Mouse (Mus musculus) midbrain, embryonic 12.5 days (tissue): Measurements from ENCODE around the gene Nup160. TPM values are rescaled to one million over a fixed set of nuclear protein-coding genes. Genes with fewer than 3 reads are reported as not detected.

Experiments used
- ATAC-seq: fragments of 200-750 bp; cut with Nextera tagmentation; 2 replicates; pipeline ENCODE4 v1.8.0; 2017; ENCODE audit warnings: low read depth, moderate TSS enrichment, moderate library complexity; ENCODE audit not compliant: low FRiP score
- H3K27ac ChIP-seq: fragments of 300-500 bp; sonication (generic); replicated peaks from 2 replicates; pipeline ENCODE4 v1.5.1; 2016; ENCODE audit warnings: mild to moderate bottlenecking
- H3K27me3 ChIP-seq: fragments of 300-500 bp; sonication (generic); 2 replicates; pipeline ENCODE4 v1.6.1; 2016; ENCODE audit warnings: mild to moderate bottlenecking
- H3K36me3 ChIP-seq: fragments of 300-500 bp; sonication (generic); 2 replicates; pipeline ENCODE4 v1.6.1; 2016
- H3K4me1 ChIP-seq: fragments of 300-500 bp; sonication (generic); 2 replicates; pipeline ENCODE4 v1.6.1; 2016
- H3K4me2 ChIP-seq: fragments of 300-500 bp; sonication (generic); replicated peaks from 2 replicates; pipeline ENCODE4 v1.6.1; 2016; ENCODE audit warnings: mild to moderate bottlenecking, moderate library complexity
- H3K4me3 ChIP-seq: fragments of 300-500 bp; sonication (generic); 2 replicates; pipeline ENCODE4 v1.5.1; 2016; ENCODE audit warnings: mild to moderate bottlenecking
- H3K9ac ChIP-seq: fragments of 300-500 bp; sonication (generic); replicated peaks from 2 replicates; pipeline ENCODE4 v1.6.1; 2016; ENCODE audit warnings: mild to moderate bottlenecking, moderate library complexity
- H3K9me3 ChIP-seq: fragments of 300-500 bp; sonication (generic); 2 replicates; pipeline ENCODE4 v1.6.1; 2016; ENCODE audit warnings: mild to moderate bottlenecking
- WGBS: fragments of 180-500 bp; shearing (Covaris S2); methylation state at CpG from one replicate; pipeline ENCODE4 v1.1.7; 2016; 5-methylcytosine and 5-hydroxymethylcytosine counted together
- polyA plus RNA-seq: library from polyadenylated mRNA; unstranded; fragments of >200 nt; fragmentation: Nextera tagmentation; extraction: Ambion mirVana; gene quantifications from 2 replicates; pipeline ENCODE4 v1.2.1, GENCODE M21; 2016

Gene Nup160
- polyA plus RNA-seq, 1 experiment from 2014 or later = 47.8 TPM

- no peak for ATAC-seq
- WGBS = 92% methylated on average over 5 of the region's 5 CpGs
- Histone ChIP-seq H3K9me3 (no peaks in the 10 kb centered on the region), H3K4me2 (no peak overlapping the region), H3K4me1 (no peaks in the 10 kb centered on the region), H3K27ac (no peak overlapping the region), H3K4me3 (no peak overlapping the region), H3K9ac (no peak overlapping the region), H3K36me3 (peaks cover 68% of the 10 kb centered on the region), H3K27me3 (no peaks in the 10 kb centered on the region)
Observed at GRCm38 (mm10) chr2:90717948-90718347, 40.9 kb downstream of the Nup160 start.

- no peak overlapping the region for H3K9ac ChIP-seq
- H3K27ac ChIP-seq = no peak overlapping the region
- no peak overlapping the region for H3K4me3 ChIP-seq
- H3K36me3 ChIP-seq = peaks cover 84% of the 10 kb centered on the region
- ATAC-seq = no peak
- WGBS = 96% methylated on average over 3 of the region's 3 CpGs
- no peaks in the 10 kb centered on the region for H3K4me1 ChIP-seq
- H3K27me3 ChIP-seq = no peaks in the 10 kb centered on the region
- no peaks in the 10 kb centered on the region for H3K9me3 ChIP-seq
- H3K4me2 ChIP-seq = no peak overlapping the region
Observed at GRCm38 (mm10) chr2:90726818-90727217, 49.8 kb downstream of the Nup160 start.

- Histone ChIP-seq H3K36me3 (peaks cover 74% of the 10 kb centered on the region), H3K4me2 (no peak overlapping the region), H3K4me3 (no peak overlapping the region), H3K9ac (no peak overlapping the region), H3K9me3 (no peaks in the 10 kb centered on the region), H3K27me3 (no peaks in the 10 kb centered on the region), H3K4me1 (no peaks in the 10 kb centered on the region), H3K27ac (no peak overlapping the region)
- 95% methylated on average over 11 of the region's 11 CpGs for WGBS
- no peak for ATAC-seq
Observed at GRCm38 (mm10) chr2:90735326-90735725, 58.3 kb downstream of the Nup160 start.

GRCm38 (mm10) chr2:90738801-90739200 is 61.8 kb downstream of the Nup160 start:
- Histone ChIP-seq H3K9ac (no peak overlapping the region), H3K4me3 (no peak overlapping the region), H3K9me3 (no peaks in the 10 kb centered on the region), H3K27me3 (no peaks in the 10 kb centered on the region), H3K4me2 (no peak overlapping the region), H3K36me3 (peaks cover 39% of the 10 kb centered on the region), H3K4me1 (no peaks in the 10 kb centered on the region), H3K27ac (no peak overlapping the region)
- ATAC-seq = no peak
- 91% methylated on average over 3 of the region's 3 CpGs for WGBS

- H3K27ac ChIP-seq = no peak overlapping the region
- H3K9ac ChIP-seq = no peak overlapping the region
- H3K4me3 ChIP-seq = no peak overlapping the region
- H3K4me1 ChIP-seq = 0 out of 2 replicates have a peak, but pooled peaks cover 2% of the 10 kb centered on the region
- H3K27me3 ChIP-seq = no peaks in the 10 kb centered on the region
- peaks cover 34% of the 10 kb centered on the region for H3K36me3 ChIP-seq
- no peak overlapping the region for H3K4me2 ChIP-seq
- no peak for ATAC-seq
- WGBS = 93% methylated on average over 3 of the region's 3 CpGs
- H3K9me3 ChIP-seq = no peaks in the 10 kb centered on the region
Observed at GRCm38 (mm10) chr2:90739327-90739726, 62.3 kb downstream of the Nup160 start.

GRCm38 (mm10) chr2:90739921-90740320 is 62.9 kb downstream of the Nup160 start:
- no peak overlapping the region for H3K27ac ChIP-seq
- H3K9me3 ChIP-seq = no peaks in the 10 kb centered on the region
- 88% methylated on average over 5 of the region's 5 CpGs for WGBS
- H3K4me2 ChIP-seq = no peak overlapping the region
- 0 out of 2 replicates have a peak, but pooled peaks cover 7% of the 10 kb centered on the region for H3K4me1 ChIP-seq
- H3K27me3 ChIP-seq = no peaks in the 10 kb centered on the region
- ATAC-seq = no peak
- no peak overlapping the region for H3K9ac ChIP-seq
- H3K36me3 ChIP-seq = peaks cover 28% of the 10 kb centered on the region
- H3K4me3 ChIP-seq = no peak overlapping the region

GRCm38 (mm10) chr2:90744285-90745052 is 67.5 kb downstream of the Nup160 start:
- Histone ChIP-seq H3K9ac (peak overlapping the region; percentile 15; the same call in 1 of the 2 replicates), H3K4me1 (peaks cover 24% of the 10 kb centered on the region), H3K4me3 (peak overlapping the region; percentile 86), H3K27ac (peak overlapping the region; percentile 91), H3K36me3 (peaks cover 16% of the 10 kb centered on the region), H3K4me2 (peak overlapping the region; percentile 55), H3K9me3 (no peaks in the 10 kb centered on the region), H3K27me3 (no peaks in the 10 kb centered on the region)
- 69% methylated on average over 12 of the region's 12 CpGs for WGBS
- ATAC-seq = 0 out of 2 replicates have a peak, but pooled peaks have one; percentile 1

GRCm38 (mm10) chr2:90745053-90745678 is 68.2 kb downstream of the Nup160 start, which contains the start of gene Fnbp4:
TSS of gene Fnbp4 (plus strand) at chr2:90745370.
- no peaks in the 10 kb centered on the region for H3K9me3 ChIP-seq
- 1% methylated on average over 44 of the region's 44 CpGs for WGBS
- H3K27me3 ChIP-seq = no peaks in the 10 kb centered on the region
- peak within 1 kb of the TSS; percentile 86 for H3K4me3 ChIP-seq
- H3K4me1 ChIP-seq = peaks cover 29% of the 10 kb centered on the region
- H3K36me3 ChIP-seq = peaks cover 22% of the 10 kb centered on the region
- peak; percentile 100 for ATAC-seq
- H3K27ac ChIP-seq = peak within 1 kb of the TSS; percentile 97
- peak within 1 kb of the TSS; percentile 55 for H3K4me2 ChIP-seq
- peak within 1 kb of the TSS; percentile 98 for H3K9ac ChIP-seq

- Histone ChIP-seq H3K27me3 (no peaks in the 10 kb centered on the region), H3K9me3 (no peaks in the 10 kb centered on the region), H3K36me3 (peaks cover 28% of the 10 kb centered on the region), H3K4me2 (peak overlapping the region; percentile 54), H3K4me1 (peaks cover 29% of the 10 kb centered on the region), H3K9ac (peak overlapping the region; percentile 98), H3K27ac (peak overlapping the region; percentile 97), H3K4me3 (peak overlapping the region; percentile 86)
- ATAC-seq = peak; percentile 57
- under 1% methylated on average over 54 of the region's 54 CpGs for WGBS
Observed at GRCm38 (mm10) chr2:90745740-90746537, 68.9 kb downstream of the Nup160 start.

GRCm38 (mm10) chr2:90746538-90746865 is 69.5 kb downstream of the Nup160 start:
- H3K36me3 ChIP-seq = peaks cover 33% of the 10 kb centered on the region
- H3K9me3 ChIP-seq = no peaks in the 10 kb centered on the region
- peaks cover 29% of the 10 kb centered on the region for H3K4me1 ChIP-seq
- H3K27ac ChIP-seq = peak overlapping the region; percentile 97; the same call in 1 of the 2 replicates
- H3K4me2 ChIP-seq = peak overlapping the region; percentile 54
- no peak for ATAC-seq
- H3K9ac ChIP-seq = peak overlapping the region; percentile 98
- peak overlapping the region; percentile 86 for H3K4me3 ChIP-seq
- 22% methylated on average over 4 of the region's 4 CpGs for WGBS
- no peaks in the 10 kb centered on the region for H3K27me3 ChIP-seq

- Histone ChIP-seq H3K27ac (no peak overlapping the region), H3K9ac (0 out of 2 replicates have a peak overlapping the region, but pooled peaks have one; percentile 98), H3K4me1 (peaks cover 29% of the 10 kb centered on the region), H3K27me3 (no peaks in the 10 kb centered on the region), H3K36me3 (peaks cover 35% of the 10 kb centered on the region), H3K4me2 (peak overlapping the region; percentile 54), H3K9me3 (no peaks in the 10 kb centered on the region), H3K4me3 (peak overlapping the region; percentile 86)
- ATAC-seq = no peak
- WGBS = 92% methylated on average over 10 of the region's 10 CpGs
Observed at GRCm38 (mm10) chr2:90747131-90747530, 70.1 kb downstream of the Nup160 start.
